Mouse (Mus musculus): ENCODE measurements around the gene Tmed1. TPM values are rescaled to one million over a fixed set of nuclear protein-coding genes. Genes with fewer than 3 reads are reported as not detected.
A peak's percentile ranks its signal among the peaks of the same experiment; 100 is the strongest.
"Not testable (repeated sequence)": the region's sequence is repeated elsewhere in the genome, so short reads cannot be mapped to it uniquely, and the experiment has no call there.

The Tmed1 gene
- total RNA-seq, 2 experiments from 2014 or later, result 13.5 to 26.4 TPM

GRCm38 (mm10) chr9:21493907-21494306 lies 16.1 kb downstream of the Tmed1 start:
- ATAC-seq (replicated peaks; ENCODE audit: low FRiP score, low TSS enrichment, poor library complexity, severe bottlenecking), result no peak

GRCm38 (mm10) chr9:21490696-21491095 lies 19.4 kb downstream of the Tmed1 start:
- no peak for ATAC-seq (replicated peaks; ENCODE audit: low FRiP score, low TSS enrichment, poor library complexity, severe bottlenecking)

- not testable (repeated sequence) for ATAC-seq (replicated peaks; ENCODE audit: low FRiP score, low TSS enrichment, poor library complexity, severe bottlenecking)
These were observed 21.8 kb downstream of the Tmed1 start for GRCm38 (mm10) chr9:21488246-21488645.

- no peak for ATAC-seq (replicated peaks; ENCODE audit: low FRiP score, low TSS enrichment, poor library complexity, severe bottlenecking)
These were observed 26.0 kb downstream of the Tmed1 start for GRCm38 (mm10) chr9:21484065-21484464.

GRCm38 (mm10) chr9:21477707-21478106 lies 32.3 kb downstream of the Tmed1 start:
- no peak for ATAC-seq (replicated peaks; ENCODE audit: low FRiP score, low TSS enrichment, poor library complexity, severe bottlenecking)

GRCm38 (mm10) chr9:21472913-21473312 lies 37.1 kb downstream of the Tmed1 start:
- no peak for ATAC-seq (replicated peaks; ENCODE audit: low FRiP score, low TSS enrichment, poor library complexity, severe bottlenecking)

GRCm38 (mm10) chr9:21469032-21470024 lies 40.7 kb downstream of the Tmed1 start:
- peak; percentile 65 for ATAC-seq (replicated peaks; ENCODE audit: low FRiP score, low TSS enrichment, poor library complexity, severe bottlenecking)

GRCm38 (mm10) chr9:21464565-21464928 lies 45.5 kb downstream of the Tmed1 start:
- ATAC-seq (replicated peaks; ENCODE audit: low FRiP score, low TSS enrichment, poor library complexity, severe bottlenecking), result not testable (repeated sequence)

GRCm38 (mm10) chr9:21463766-21464564 lies 46.1 kb downstream of the Tmed1 start:
- ATAC-seq (replicated peaks; ENCODE audit: low FRiP score, low TSS enrichment, poor library complexity, severe bottlenecking), result no peak

- peak; percentile 24; the same call in 1 of the 2 replicates for ATAC-seq (replicated peaks; ENCODE audit: low FRiP score, low TSS enrichment, poor library complexity, severe bottlenecking)
These were observed 46.9 kb downstream of the Tmed1 start for GRCm38 (mm10) chr9:21463138-21463590.

- ATAC-seq (replicated peaks; ENCODE audit: low FRiP score, low TSS enrichment, poor library complexity, severe bottlenecking), result no peak
These were observed 49.6 kb downstream of the Tmed1 start for GRCm38 (mm10) chr9:21460400-21460940.

GRCm38 (mm10) chr9:21458821-21459220 lies 51.2 kb downstream of the Tmed1 start:
- no peak for ATAC-seq (replicated peaks; ENCODE audit: low FRiP score, low TSS enrichment, poor library complexity, severe bottlenecking)

Other genes starting within 250 kb of the Tmed1 start
- gene Atg4d, start 245.0 kb downstream of the Tmed1 start, total RNA-seq (2014; fragmentation: Nextera tagmentation), result 8.9 and 13.9 TPM in 2 replicates
- gene Atg4d, start 245.0 kb downstream of the Tmed1 start, total RNA-seq (2017), result 11.9 and 25.7 TPM in 2 replicates
- 50.7 and 81.7 TPM in 2 replicates for gene Kri1, start 222.3 kb downstream of the Tmed1 start, total RNA-seq (2014; fragmentation: Nextera tagmentation)
- 55.3 and 86.3 TPM in 2 replicates for gene Kri1, start 222.3 kb downstream of the Tmed1 start, total RNA-seq (2017)
- gene Cdkn2d, start 218.8 kb downstream of the Tmed1 start, total RNA-seq (2014; fragmentation: Nextera tagmentation), result 5.7 and 7.4 TPM in 2 replicates
- 8.5 and 11.3 TPM in 2 replicates for gene Cdkn2d, start 218.8 kb downstream of the Tmed1 start, total RNA-seq (2017)
- gene Ap1m2, start 197.9 kb downstream of the Tmed1 start, total RNA-seq (2014; fragmentation: Nextera tagmentation), result 0.42 TPM in 1 of 2 replicates, not detected in the other
- gene Ap1m2, start 197.9 kb downstream of the Tmed1 start, total RNA-seq (2017), result not detected in 2 replicates
- 25.8 and 30.7 TPM in 2 replicates for gene Slc44a2, start 189.6 kb downstream of the Tmed1 start, total RNA-seq (2014; fragmentation: Nextera tagmentation)
- gene Slc44a2, start 189.6 kb downstream of the Tmed1 start, total RNA-seq (2017), result 22.6 and 23.7 TPM in 2 replicates
- gene Ilf3, start 142.4 kb downstream of the Tmed1 start, total RNA-seq (2014; fragmentation: Nextera tagmentation), result 76.3 and 86.0 TPM in 2 replicates
- gene Ilf3, start 142.4 kb downstream of the Tmed1 start, total RNA-seq (2017), result 67.3 and 88.4 TPM in 2 replicates
- 56.6 and 56.8 TPM in 2 replicates for gene Qtrt1, start 98.4 kb downstream of the Tmed1 start, total RNA-seq (2014; fragmentation: Nextera tagmentation)
- 23.5 and 36.1 TPM in 2 replicates for gene Qtrt1, start 98.4 kb downstream of the Tmed1 start, total RNA-seq (2017)
- 62.6 and 81.4 TPM in 2 replicates for gene Dnm2, start 85.3 kb downstream of the Tmed1 start, total RNA-seq (2014; fragmentation: Nextera tagmentation)
- gene Dnm2, start 85.3 kb downstream of the Tmed1 start, total RNA-seq (2017), result 58.7 and 63.8 TPM in 2 replicates
- gene AB124611, start 15.9 kb upstream of the Tmed1 start, total RNA-seq (2014; fragmentation: Nextera tagmentation), result 2.5 and 5.3 TPM in 2 replicates
- 1.8 and 11.3 TPM in 2 replicates for gene AB124611, start 15.9 kb upstream of the Tmed1 start, total RNA-seq (2017)
- 95.2 and 131 TPM in 2 replicates for gene Carm1, start 36.6 kb upstream of the Tmed1 start, total RNA-seq (2014; fragmentation: Nextera tagmentation)
- 24.9 and 46.0 TPM in 2 replicates for gene Carm1, start 36.6 kb upstream of the Tmed1 start, total RNA-seq (2017)
- 27.2 and 30.2 TPM in 2 replicates for gene Timm29, start 82.5 kb upstream of the Tmed1 start, total RNA-seq (2014; fragmentation: Nextera tagmentation)
- gene Timm29, start 82.5 kb upstream of the Tmed1 start, total RNA-seq (2017), result 37.6 and 51.4 TPM in 2 replicates
- 3.6 and 5.6 TPM in 2 replicates for gene Yipf2, start 82.6 kb upstream of the Tmed1 start, total RNA-seq (2014; fragmentation: Nextera tagmentation)
- 3.1 and 4.9 TPM in 2 replicates for gene Yipf2, start 82.6 kb upstream of the Tmed1 start, total RNA-seq (2017)
- gene Smarca4, start 105.9 kb upstream of the Tmed1 start, total RNA-seq (2014; fragmentation: Nextera tagmentation), result 96.0 and 106 TPM in 2 replicates
- 55.3 and 82.3 TPM in 2 replicates for gene Smarca4, start 105.9 kb upstream of the Tmed1 start, total RNA-seq (2017)
- gene Ldlr, start 213.2 kb upstream of the Tmed1 start, total RNA-seq (2014; fragmentation: Nextera tagmentation), result 8.4 and 14.8 TPM in 2 replicates
- 11.5 and 13.9 TPM in 2 replicates for gene Ldlr, start 213.2 kb upstream of the Tmed1 start, total RNA-seq (2017)